Mouse (Mus musculus) ovary, adult 18-20 months (tissue): ENCODE measurements around the gene Mpl.

ENCODE experiments used
- DNase-seq: peaks from one replicate; pipeline ENCODE4 v3.0.0; 2022; ENCODE audit warnings: low spot score, mixed read lengths

Gene Mpl

DNA sequence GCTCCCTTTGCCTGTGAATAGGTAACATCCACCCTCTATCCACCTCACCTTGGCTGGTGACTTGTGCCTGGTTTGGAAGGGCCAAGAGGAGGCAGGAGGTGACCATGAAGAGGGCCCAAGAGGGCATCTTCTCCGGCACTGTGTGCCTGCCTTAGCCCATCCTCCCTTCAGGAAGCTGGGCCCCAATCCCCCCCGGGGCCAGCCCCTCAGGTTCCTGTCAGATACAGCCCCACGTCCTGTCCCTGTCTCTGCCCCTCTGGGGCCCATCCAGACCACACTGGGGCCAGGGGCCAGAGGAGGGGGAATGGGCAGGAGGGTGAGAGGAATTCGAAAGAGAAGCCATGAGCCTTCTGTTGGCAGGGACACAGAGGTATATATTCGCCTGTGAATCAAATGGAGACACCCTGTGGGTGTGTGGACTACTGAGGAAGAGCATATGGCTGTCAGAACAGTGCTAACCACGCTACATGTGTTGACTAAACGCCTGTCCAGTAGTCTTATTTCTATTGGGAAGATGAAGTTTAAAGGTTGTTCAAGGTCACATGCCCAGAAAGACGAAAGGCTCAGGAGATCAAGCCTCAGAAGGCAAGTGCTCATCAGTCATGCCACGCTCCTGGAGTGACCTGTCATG lies at the start of gene Mpl:
TSS of gene Mpl (minus strand) at position 169 of the 631 bp plus-strand sequence.
- no peak for DNase-seq

- DNase-seq: peak; percentile 19
These were observed 48.2 kb upstream of the Mpl start for GRCm38 (mm10) chr4:118505551-118505950.

GRCm38 (mm10) chr4:118500792-118501191 lies 43.5 kb upstream of the Mpl start:
- no peak for DNase-seq

- no peak for DNase-seq
These were observed 42.9 kb upstream of the Mpl start for GRCm38 (mm10) chr4:118500171-118500724.

DNA sequence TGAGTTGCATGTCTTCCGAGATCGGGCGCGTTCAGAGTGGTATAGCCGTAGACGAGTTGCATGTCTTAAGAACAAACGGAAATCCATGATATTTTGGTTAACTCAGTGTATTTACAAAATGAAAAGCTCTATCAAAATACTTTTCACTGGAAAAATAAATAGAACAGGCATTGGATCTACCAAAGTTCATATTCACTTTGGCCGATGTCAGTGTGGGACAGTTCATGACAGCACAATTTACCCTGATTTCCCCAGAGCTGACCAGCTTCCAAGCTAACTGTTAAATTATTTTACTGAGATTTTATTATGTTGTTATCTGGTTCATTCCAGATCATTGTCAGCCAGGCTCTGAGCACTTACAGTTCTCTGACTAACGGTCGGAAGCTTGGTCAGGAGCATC lies 33.1 kb upstream of the Mpl start:
- DNase-seq: no peak

- no peak for DNase-seq
These were observed 32.4 kb upstream of the Mpl start, which contains the start of gene Tie1 for GRCm38 (mm10) chr4:118489717-118490132. Gene Tie1, minus strand, starts transcription at chr4:118490061.

DNA sequence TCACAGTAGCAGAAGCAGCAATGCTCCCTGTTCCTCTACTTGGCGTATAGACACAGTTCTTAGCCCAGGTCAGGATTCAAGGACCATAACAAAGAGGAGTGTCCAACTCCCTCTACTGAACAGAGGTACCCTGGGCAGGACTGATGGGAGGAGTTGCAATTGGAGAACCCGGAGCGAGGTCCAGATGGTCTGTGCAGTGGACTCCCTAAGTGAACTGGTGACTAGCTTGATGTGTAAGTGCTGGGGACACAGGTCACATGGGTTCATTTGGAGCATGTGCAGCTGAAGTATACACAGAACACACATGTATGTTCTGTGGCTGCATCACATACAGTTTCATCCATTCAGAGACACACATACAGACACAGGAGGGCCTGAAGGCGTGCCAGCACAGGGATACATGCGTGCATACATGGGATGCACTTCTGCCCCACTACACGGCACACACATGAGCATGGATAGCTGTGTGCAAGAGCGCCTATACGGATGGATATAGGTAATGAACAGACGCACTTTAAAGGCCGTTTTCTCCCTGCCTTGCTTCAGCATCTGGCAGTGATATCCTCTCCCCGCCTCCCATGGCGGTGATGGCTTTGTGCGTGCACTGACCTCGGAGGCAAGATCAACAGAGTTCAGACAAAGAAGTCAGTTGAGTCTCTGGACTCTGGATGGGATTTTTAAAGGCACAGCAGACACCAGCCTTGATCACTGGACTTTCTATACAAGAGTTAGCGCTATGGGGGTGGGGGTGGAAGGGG lies 19.6 kb upstream of the Mpl start:
- DNase-seq: no peak

- DNase-seq: no peak
These were observed 15.4 kb upstream of the Mpl start for GRCm38 (mm10) chr4:118472687-118473086.

DNA sequence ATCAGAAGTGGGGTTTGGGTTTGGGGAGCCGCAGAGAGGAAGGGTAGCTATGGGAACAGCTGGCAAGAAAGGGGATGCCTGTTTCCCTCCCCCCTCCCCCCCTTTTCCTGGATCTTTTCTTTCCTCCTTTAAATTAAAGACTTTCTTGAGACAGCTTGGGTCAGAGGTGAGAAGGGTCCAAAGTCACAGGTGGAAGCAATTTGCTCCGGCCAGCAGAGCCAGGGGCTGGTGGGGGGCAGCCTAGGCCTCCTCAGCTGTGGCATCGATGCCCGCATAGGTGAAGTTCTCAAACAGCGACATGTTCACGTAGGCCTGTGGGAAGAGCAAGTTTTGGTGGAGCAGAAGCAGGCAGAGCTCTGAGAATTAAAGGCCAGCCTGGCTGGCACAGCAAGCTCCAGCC lies 14.0 kb upstream of the Mpl start:
- no peak for DNase-seq

GRCm38 (mm10) chr4:118465697-118466163 lies 8.4 kb upstream of the Mpl start:
- DNase-seq: no peak

GRCm38 (mm10) chr4:118464956-118465355 lies 7.6 kb upstream of the Mpl start:
- DNase-seq: no peak

DNA sequence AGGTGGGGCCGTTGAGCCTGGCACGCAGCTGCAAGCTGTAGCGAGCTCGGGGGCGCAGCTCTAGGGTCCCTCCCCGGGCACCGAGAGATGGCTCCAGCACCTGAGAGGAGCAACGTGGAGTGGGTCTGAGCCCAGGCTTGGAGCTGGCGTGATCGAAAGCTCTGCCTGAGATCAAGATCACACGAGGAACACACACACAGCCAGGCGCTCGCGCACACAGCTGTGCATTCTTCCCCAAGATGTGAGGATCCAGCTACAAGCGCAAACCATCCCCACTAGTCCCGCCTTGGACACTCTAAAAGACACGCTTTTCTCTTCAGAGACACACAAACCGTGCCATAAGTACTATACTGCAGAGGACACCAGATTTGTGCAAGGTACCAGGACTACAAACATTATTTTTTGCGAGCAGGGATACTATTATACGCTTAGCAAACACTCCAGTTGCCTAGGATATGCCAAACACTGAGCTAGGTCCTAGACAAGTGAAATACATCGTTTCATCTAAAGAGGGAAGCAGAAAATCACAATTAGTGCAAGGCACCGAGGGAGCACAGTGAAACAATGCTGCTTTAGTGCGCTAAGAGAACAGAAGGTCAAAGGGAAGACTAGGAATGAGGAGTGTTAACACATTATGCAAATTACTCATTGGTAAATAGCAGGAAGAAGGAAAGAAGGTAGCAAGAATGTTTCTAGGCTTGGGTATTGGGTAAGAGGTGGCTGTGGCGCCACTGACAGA lies 10.7 kb downstream of the Mpl start:
- DNase-seq: no peak

DNA sequence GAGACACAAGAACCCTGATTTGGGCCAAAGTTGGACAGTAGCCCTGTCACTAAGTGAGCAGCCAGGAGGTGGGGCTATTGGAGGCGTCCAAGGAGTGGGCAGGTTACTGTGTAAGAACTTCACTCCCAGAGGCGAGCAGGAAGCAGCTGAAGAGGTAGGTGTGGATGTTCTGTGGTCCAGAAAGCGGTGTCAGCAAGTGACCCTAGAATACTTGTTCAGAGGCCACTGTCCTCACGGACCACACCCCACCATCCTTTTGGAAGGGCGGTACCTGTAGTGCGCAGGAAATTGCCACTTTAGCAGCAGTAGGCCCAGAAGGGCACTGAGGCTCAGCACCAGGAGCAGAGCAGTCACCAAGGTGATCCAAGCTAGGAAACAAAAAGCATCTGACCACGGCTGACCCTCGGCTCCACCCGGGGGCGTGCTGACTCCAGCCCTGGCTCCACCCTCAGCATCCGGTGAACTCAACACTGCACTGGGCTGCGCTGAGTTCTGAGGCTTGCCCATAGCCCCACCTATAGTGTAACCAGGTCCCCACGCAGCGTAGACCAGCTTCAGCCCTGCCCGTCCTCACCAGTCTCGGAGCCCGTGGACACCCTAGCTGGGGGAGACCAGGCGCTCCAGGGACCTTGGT lies 11.4 kb downstream of the Mpl start:
- peak; percentile 30 for DNase-seq

DNA sequence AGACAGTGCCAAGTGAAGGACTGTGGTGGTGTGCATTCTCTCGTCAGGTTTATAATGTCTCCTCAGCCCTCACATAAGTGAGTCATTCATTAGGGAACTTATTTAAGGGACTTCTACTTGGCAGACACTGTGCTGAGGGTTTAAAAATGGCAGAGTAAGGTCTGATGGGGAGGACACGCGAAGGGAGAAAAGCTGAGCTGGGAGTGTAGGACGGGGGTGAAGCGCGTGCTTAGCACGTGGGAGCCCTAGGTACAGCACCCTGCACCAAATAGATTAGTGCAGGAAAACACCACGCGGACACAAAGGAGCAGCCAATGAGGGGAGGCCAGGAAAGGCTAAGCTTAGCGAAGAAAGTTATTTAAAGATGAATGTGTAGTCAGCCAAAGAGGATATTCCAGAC lies 12.2 kb downstream of the Mpl start:
- DNase-seq: no peak

GRCm38 (mm10) chr4:118437829-118438253 lies 19.5 kb downstream of the Mpl start:
- no peak for DNase-seq

- DNase-seq: peak; percentile 89
These were observed 20.3 kb downstream of the Mpl start, which contains the start of gene Cdc20 for GRCm38 (mm10) chr4:118436820-118437603. Gene Cdc20, minus strand, starts transcription at chr4:118437352.

DNA sequence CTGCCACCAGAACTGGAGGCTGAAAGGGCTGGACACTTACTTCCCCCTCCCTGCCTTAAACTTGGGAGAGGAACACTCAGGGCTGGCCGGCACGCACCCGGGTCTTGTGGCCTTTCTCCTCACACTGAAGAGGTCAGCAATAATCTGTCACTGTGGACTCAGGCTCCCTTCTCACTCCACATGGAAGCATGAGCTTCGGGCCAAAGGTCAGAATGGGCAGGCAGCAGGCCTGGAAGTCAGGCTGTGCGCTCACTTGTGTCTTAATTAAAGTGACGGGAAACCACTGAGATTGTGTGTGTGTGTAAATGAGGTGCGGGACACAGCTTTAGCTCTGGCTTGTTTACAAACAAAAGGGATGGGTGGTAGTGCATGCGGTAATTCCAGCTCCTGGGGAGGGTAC lies 25.0 kb downstream of the Mpl start:
- no peak for DNase-seq

DNA sequence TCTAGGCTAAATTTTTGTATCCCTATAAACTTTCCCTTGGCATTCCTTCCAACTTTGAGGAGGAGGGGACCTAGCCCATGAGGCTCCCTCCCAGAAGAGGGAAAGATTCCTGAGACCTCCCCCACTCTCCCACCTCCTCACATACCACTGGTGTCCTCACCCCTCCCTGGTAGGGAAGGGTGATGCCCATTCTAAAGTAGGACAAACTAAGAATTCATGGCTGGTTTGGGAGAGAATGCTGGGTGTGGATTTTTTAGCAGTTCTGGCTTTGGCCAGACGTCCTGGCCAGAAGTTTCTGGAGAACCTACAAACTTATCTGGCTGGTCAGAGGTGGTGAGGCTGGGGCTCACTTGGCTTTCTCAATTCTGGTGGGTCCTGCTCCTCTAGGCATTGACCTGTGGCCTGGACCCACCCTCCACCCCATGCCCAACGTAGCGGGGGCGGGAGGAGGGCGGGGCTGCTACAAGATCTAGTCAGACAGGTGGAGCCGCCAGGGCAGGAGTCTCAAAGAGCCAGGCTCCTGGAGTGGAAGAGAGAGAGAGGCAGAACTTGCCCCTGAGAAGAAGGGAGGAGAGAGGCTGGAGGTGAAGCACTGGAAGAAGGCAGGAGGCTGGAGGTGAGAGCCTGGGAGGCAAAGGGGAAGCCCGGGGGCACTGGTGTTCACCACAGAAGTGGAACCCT lies 28.0 kb downstream of the Mpl start:
- no peak for DNase-seq

GRCm38 (mm10) chr4:118428531-118429214 lies 28.6 kb downstream of the Mpl start:
- DNase-seq: no peak
